Mouse (Mus musculus) erythroblast, embryonic 14.5 days (primary cell): Measurements from ENCODE around the gene Eif4h.

Experiments
- GATA1 ChIP-seq: IDR thresholded peaks from 2 replicates; pipeline ENCODE4 v1.6.1; 2012; ENCODE audit warnings: low read length, inconsistent platforms, mixed read lengths
- TAL1 ChIP-seq: IDR thresholded peaks from 3 replicates; pipeline ENCODE4 v1.6.1; 2012; ENCODE audit warnings: low read length, inconsistent platforms, mixed read lengths

GRCm38 (mm10) chr5:134579135-134579534 lies 60.2 kb downstream of the Eif4h start:
- TF ChIP-seq GATA1 (no peak), TAL1 (no peak)
